ENCODE assay signal across 20 mouse cellular contexts in the genomic region with DNA sequence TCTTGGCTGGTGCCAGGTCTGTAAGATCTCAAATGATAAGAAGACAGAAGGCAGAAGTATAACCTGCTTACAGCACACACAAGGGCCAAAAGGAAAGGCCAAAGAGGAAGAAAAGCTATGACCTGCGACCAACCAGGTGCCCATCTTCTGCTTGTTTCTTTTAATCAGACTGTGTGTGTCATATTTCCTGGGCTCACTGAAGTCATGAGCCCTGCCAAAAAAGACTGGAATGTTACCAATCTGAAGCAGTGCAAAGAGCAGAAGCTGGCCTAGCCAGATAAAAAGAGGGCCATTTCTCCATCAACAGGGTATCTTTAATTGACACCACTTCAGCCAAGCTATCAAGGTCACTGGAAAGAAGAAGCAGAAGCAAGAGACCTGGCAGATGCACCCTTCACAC. TPM values are rescaled to one million over a fixed set of nuclear protein-coding genes. Genes with fewer than 3 reads are reported as not detected.
"Had no signal": no experiment of that assay in that cellular context is flagged by ENCODE, and none has a peak within 500 bp of the region (broad histone marks: within the 10 kb centered on the region; RNA-seq: fewer than 3 reads in every experiment).

No protein-coding gene starts in this region.

- H3K36me3 ChIP-seq: limb, embryonic 12.5 days; midbrain, embryonic 10.5 days; neural tube, embryonic 15.5 days; stomach, embryonic 15.5 days had no signal

- H3K9ac ChIP-seq: limb, embryonic 12.5 days; liver, embryonic 15.5 days; neural tube, embryonic 15.5 days; stomach, embryonic 15.5 days had no signal

- H3K27me3 ChIP-seq: limb, embryonic 12.5 days; liver, embryonic 15.5 days; neural tube, embryonic 15.5 days; stomach, embryonic 15.5 days had no signal

- ATAC-seq: lung, postnatal 0 days had no signal

- H3K9me3 ChIP-seq: limb, embryonic 12.5 days; liver, embryonic 15.5 days; midbrain, embryonic 10.5 days; neural tube, embryonic 15.5 days; stomach, embryonic 15.5 days had no signal

- DNase-seq: kidney, postnatal 36 days; layer of hippocampus, adult 9-11 months; layer of hippocampus, postnatal 36 days; lung, adult 2 months; lung, postnatal 36 days; midbrain, embryonic 14.5 days; right cerebral cortex, adult 18-20 months; right cerebral cortex, postnatal 25 days; spleen, adult 18-20 months; thymus, adult 2 months; thymus, postnatal 25 days had no signal

- H3K27ac ChIP-seq: kidney, postnatal 0 days; limb, embryonic 12.5 days; liver, embryonic 15.5 days; midbrain, embryonic 10.5 days; neural tube, embryonic 15.5 days; stomach, embryonic 15.5 days had no signal

- H3K4me3 ChIP-seq: limb, embryonic 12.5 days; liver, embryonic 15.5 days; midbrain, embryonic 10.5 days; myocyte; neural tube, embryonic 15.5 days; stomach, embryonic 15.5 days had no signal

- H3K4me2 ChIP-seq: limb, embryonic 12.5 days; liver, embryonic 11.5 days; liver, embryonic 15.5 days; neural tube, embryonic 15.5 days; stomach, embryonic 15.5 days had no signal

- H3K4me1 ChIP-seq: limb, embryonic 12.5 days; midbrain, embryonic 10.5 days; neural tube, embryonic 15.5 days; stomach, embryonic 15.5 days had no signal

RNA-seq across cellular contexts. Expression of a gene that starts 9.8 kb away (rescaled TPM):
- polyA plus RNA-seq: myocyte had no signal
